Mouse (Mus musculus) spleen, postnatal 14 days (tissue): ENCODE data around the gene Krt39.

ENCODE experiments used
- DNase-seq, 2 experiments: peaks; one replicate each; pipeline ENCODE4 v3.0.0; 2021 to 2022; ENCODE audit warnings: low spot score in 2 of 2

The Krt39 gene

GRCm38 (mm10) chr11:99521288-99521860, at the start of gene Krt39:
Gene Krt39, minus strand, starts transcription at chr11:99521338.
- DNase-seq = no peak

DNA sequence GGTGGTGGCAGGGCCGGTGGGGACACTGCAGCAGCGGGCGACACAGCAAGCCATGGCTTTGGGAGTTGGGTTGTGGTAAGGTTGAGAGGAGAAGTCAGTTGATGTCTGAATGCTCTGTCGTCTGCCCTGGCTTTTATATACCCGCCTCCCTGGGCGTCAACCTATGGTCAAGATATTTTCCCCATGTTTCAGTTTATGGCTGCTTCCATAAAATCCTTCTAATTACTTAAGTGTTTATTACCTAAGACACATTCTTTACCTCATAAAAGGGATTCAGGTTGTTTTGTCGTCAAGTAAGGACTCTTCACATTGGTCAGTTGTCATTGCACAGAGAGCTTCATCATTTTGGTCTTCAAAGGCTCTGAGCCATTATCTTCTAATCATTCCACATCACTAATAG, 45.4 kb upstream of the Krt39 start, which contains the start of gene Krtap3-1:
TSS of gene Krtap3-1 (minus strand) at position 101 of the 400 bp plus-strand sequence.
- DNase-seq = no peak

GRCm38 (mm10) chr11:99562580-99562979, 41.4 kb upstream of the Krt39 start:
- no peak for DNase-seq

- DNase-seq = no peak
Measured at GRCm38 (mm10) chr11:99559366-99559765, 38.2 kb upstream of the Krt39 start, which contains the start of gene Gm11939. Gene Gm11939, minus strand, starts transcription at chr11:99559466.

- DNase-seq = no peak
Measured at GRCm38 (mm10) chr11:99557976-99558745, 37.0 kb upstream of the Krt39 start.

- no peak for DNase-seq
Measured at GRCm38 (mm10) chr11:99556753-99557152, 35.6 kb upstream of the Krt39 start, which contains the start of gene Krtap3-2. Gene Krtap3-2, minus strand, starts transcription at chr11:99556853.

GRCm38 (mm10) chr11:99556195-99556594, 35.1 kb upstream of the Krt39 start:
- no peak for DNase-seq

DNA sequence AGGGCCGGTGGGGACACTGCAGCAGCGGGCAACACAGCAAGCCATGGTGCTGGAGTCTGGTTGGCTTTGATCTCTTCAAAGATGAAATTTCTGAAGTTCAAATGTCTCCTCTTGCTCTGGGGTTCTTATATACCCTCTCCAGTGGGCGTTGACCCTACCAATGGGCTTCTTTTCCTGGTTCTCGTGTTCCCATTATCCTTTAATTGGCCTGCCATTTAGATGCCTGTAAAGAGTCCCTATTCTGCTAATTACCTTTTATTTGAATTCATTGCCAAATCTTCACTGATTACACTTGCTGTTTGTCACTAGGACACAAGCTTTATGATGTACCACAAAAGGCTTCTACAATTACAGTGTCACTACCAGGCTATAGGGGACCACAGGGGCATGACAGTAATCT, 29.6 kb upstream of the Krt39 start, which contains the start of gene Krtap3-3:
TSS of gene Krtap3-3 (minus strand) at position 101 of the 400 bp plus-strand sequence.
- no peak for DNase-seq

DNA sequence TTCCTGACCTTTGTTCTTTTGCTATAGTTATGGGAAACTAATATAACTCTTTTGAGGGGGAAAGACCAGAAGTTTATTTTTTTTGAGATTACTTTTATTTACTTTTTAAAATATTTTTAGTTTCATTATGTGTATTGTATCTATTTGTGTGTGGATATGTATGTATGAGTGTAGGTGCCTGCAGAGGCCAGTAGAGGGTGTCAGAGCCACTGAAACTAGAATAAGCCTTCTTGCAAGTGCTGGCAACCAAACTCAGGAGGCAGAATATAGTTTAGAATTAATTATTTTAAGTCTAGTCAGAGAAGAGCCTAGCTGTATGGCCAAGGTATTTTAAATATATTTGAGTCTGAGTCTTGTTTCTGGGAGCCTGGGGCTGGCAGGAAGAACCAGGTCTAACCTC, 26.8 kb upstream of the Krt39 start:
- DNase-seq = no peak

GRCm38 (mm10) chr11:99539721-99540120, 18.6 kb upstream of the Krt39 start:
- DNase-seq = no peak

DNA sequence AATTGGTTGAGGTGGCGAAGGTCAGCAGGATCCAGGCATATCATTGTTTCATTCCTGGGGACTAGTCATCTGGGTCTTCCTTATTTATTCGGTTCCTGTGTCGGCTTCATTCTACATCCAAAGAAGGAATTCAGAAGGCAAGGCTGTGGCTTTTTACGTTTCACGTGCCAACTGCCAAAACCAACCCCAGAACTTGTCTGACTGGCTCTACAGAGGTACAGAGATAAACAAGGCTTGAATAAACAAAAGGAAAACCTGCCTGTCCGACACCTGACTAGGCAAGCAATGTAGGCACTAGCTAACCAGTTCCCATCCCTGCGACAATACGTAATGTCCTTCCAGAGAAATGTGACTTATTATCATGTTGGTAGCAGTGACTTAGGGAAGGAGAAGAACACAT, 7.0 kb downstream of the Krt39 start:
- DNase-seq = no peak

GRCm38 (mm10) chr11:99500095-99500805, 20.9 kb downstream of the Krt39 start:
- no peak for DNase-seq

- no peak for DNase-seq
Measured at GRCm38 (mm10) chr11:99496460-99496859, 24.7 kb downstream of the Krt39 start.

GRCm38 (mm10) chr11:99494741-99495140, 26.4 kb downstream of the Krt39 start:
- DNase-seq = no peak

DNA sequence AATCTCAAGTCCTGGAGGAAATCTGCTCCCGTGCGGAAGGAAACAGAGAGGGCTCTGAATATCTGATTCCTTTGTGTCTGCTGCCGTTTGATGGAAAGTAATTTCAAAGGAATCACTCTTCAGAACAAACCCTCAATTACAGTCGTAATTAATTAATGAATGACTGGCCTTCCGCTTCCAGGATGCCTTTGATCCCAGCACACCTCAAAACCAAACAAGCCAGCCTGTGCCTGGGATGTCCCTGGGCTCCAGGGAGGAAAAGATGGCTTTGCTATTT, 27.6 kb downstream of the Krt39 start:
- DNase-seq = no peak

- no peak for DNase-seq
Measured at GRCm38 (mm10) chr11:99492733-99493573, 28.2 kb downstream of the Krt39 start, which contains the start of gene Krt23. Gene Krt23, minus strand, starts transcription at chr11:99493137.

- DNase-seq = no peak
Measured at GRCm38 (mm10) chr11:99491040-99491439, 30.1 kb downstream of the Krt39 start.

- no peak for DNase-seq
Measured at GRCm38 (mm10) chr11:99490624-99491023, 30.5 kb downstream of the Krt39 start.

GRCm38 (mm10) chr11:99489233-99489632, 31.9 kb downstream of the Krt39 start:
- no peak for DNase-seq

DNA sequence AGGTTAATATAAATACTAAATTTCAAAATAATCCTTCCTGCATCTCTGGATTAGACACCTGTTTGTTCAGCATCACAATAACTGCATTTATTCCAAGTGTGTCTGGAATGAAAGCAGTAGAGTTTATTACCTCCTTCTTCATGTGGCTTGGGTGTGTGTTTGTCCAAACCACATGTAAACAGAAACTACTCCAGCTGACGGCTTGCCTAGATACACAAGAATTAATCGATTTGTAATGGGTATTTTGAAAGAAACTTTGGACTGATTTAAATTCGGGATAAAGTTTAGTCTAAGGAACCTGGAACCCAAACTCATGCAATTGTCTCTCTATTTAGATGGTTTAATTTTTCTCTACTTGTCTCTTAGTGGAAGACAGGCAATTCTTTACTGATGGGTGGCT, 46.2 kb downstream of the Krt39 start:
- DNase-seq = no peak

DNA sequence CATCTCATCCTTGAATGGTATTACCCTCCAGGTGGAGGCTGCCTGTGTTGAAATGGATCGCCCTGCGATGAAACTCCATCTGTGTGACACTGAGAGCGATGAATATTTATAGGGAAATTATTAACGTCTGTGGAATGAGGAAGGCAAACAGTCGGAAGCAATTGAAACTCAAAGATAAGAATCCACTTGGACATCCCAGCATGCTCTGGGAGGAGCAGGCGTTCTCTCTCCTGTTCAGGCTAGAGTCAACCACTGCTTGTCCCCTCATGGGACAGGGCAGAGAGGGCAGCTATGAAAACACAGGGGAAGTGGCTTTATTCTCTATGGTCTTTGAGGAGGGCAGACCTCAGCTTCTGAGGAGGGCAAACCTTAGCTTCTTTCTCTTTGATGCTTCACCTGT, 47.7 kb downstream of the Krt39 start:
- no peak for DNase-seq

DNA sequence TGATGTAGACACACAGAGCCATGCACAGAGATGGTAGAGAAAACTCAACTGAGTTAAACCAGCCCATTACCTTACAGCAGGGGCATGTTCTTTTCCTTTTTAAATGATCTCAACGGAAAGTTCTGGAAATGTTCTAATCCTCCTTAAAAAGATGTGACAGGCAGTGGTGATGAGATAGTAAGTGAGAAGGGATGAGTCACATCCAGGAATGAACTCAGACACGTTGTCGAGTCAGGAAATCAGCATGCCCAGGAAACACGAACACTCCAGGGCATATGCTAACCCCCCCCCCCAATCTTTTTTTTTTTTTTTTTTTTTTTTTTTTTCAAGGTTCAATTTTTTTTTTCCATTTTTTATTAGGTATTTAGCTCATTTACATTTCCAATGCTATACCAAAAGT, 48.7 kb downstream of the Krt39 start:
- DNase-seq = no peak
